Mouse (Mus musculus) left cerebral cortex, postnatal 14 days (tissue): ENCODE data around the gene Il25. TPM values are rescaled to one million over a fixed set of nuclear protein-coding genes. Genes with fewer than 3 reads are reported as not detected.
A peak's percentile ranks its signal among the peaks of the same experiment; 100 is the strongest.
"Not testable (repeated sequence)": the region's sequence is repeated elsewhere in the genome, so short reads cannot be mapped to it uniquely, and the experiment has no call there.

ENCODE experiments used
- DNase-seq, 2 experiments: peaks; one replicate each; pipeline ENCODE4 v3.0.0; 2021 to 2022; ENCODE audit warnings: low spot score in 2 of 2, mixed read lengths in 1 of 2
- intact Hi-C: fragments of 180-260 bp; cut with DNase I; formaldehyde crosslinking; loops from one replicate; pipeline ENCODE4 v1.15.1; 2025
- microRNA-seq, 2 experiments: library from miRNA; unstranded; fragments of <30 nt; microRNA quantifications; one replicate each; pipeline ENCODE4 v1.2.0; 2022
- total RNA-seq, 2 experiments: library from RNA; stranded (reverse); gene quantifications; 2 replicates each; pipeline ENCODE4 v1.2.3; 2021

Gene Il25
- total RNA-seq, 2 experiments from 2014 or later, result not detected

GRCm38 (mm10) chr14:54968344-54968743 is 35.8 kb downstream of the Il25 start:
- intact Hi-C loops, result no loop called here
- DNase-seq, result no peak

- DNase-seq, intact Hi-C loops: not testable (repeated sequence)
These were observed 40.3 kb downstream of the Il25 start for GRCm38 (mm10) chr14:54972786-54973185.

- DNase-seq, result peak; percentile 52 to 75
- intact Hi-C loops, result no loop called here
These were observed 41.7 kb downstream of the Il25 start for GRCm38 (mm10) chr14:54974068-54974791.

- intact Hi-C loops, result no loop called here
- DNase-seq, result no peak
These were observed 44.1 kb downstream of the Il25 start, which contains the start of gene Gm17428 for GRCm38 (mm10) chr14:54976633-54977032. Gene Gm17428 (plus strand): TSS chr14:54976933.

GRCm38 (mm10) chr14:54978664-54979063 is 46.2 kb downstream of the Il25 start:
- DNase-seq, result no peak

GRCm38 (mm10) chr14:54981934-54982333 is 49.4 kb downstream of the Il25 start:
- intact Hi-C loops, result no loop called here
- no peak for DNase-seq

More at GRCm38 (mm10) chr14:54978664-54979063, 46.2 kb downstream of the Il25 start:
- intact Hi-C loops, result no loop called here

Small RNA genes within 50 kb of the gene (microRNA-seq; reads per million reads assigned to microRNA genes)
- gene Mir208a (1.6 to 5.0 reads per million in 2 experiments), gene Mir208b (5.4 to 6.6 reads per million in 2 experiments)

Other genes starting within 250 kb of the Il25 start
- 10 to 100 TPM; 23.4 to 23.8 TPM for gene 1700123O20Rik, start 246.5 kb upstream of the Il25 start, total RNA-seq
- 100 to 1,000 TPM; 183 to 184 TPM for gene Acin1, start 245.8 kb upstream of the Il25 start, total RNA-seq
- not detected for gene Gm29776, start 233.9 kb upstream of the Il25 start, total RNA-seq
- gene Cebpe, start 220.5 kb upstream of the Il25 start, total RNA-seq, result not detected
- 10 to 100 TPM; 68.7 to 70.6 TPM for gene Slc7a8, start 150.7 kb upstream of the Il25 start, total RNA-seq
- gene Rnf212b, start 118.6 kb upstream of the Il25 start, total RNA-seq, result not detected
- gene Homez, start 61.7 kb upstream of the Il25 start, total RNA-seq, result 10 to 100 TPM; 11.5 to 16.7 TPM
- 10 to 100 TPM; 18.2 to 19.1 TPM for gene Ppp1r3e, start 55.1 kb upstream of the Il25 start, total RNA-seq
- 100 to 1,000 TPM; 104 to 105 TPM for gene Bcl2l2, start 49.3 kb upstream of the Il25 start, total RNA-seq
- 1 to 10 TPM in 1 of 2 experiments, under 1 TPM in 1; 0.40 to 2.1 TPM for gene Gm20521, start 49.3 kb upstream of the Il25 start, total RNA-seq
- gene Pabpn1, start 40.2 kb upstream of the Il25 start, total RNA-seq, result 100 to 1,000 TPM; 233 to 257 TPM
- 100 to 1,000 TPM; 630 to 690 TPM for gene Slc22a17, start 19.6 kb upstream of the Il25 start, total RNA-seq
- 1 to 10 TPM; 5.8 to 8.1 TPM for gene Efs, start 6.6 kb upstream of the Il25 start, total RNA-seq
- 10 to 100 TPM; 38.2 to 40.8 TPM for gene Cmtm5, start 3.6 kb downstream of the Il25 start, total RNA-seq
- 1 to 10 TPM; 2.7 to 3.7 TPM for gene Myh6, start 34.2 kb downstream of the Il25 start, total RNA-seq
- not detected for gene Gm17428, start 44.2 kb downstream of the Il25 start, total RNA-seq
- gene Myh7, start 61.9 kb downstream of the Il25 start, total RNA-seq, result 1 to 10 TPM; 5.6 to 7.8 TPM
- 10 to 100 TPM; 20.2 to 21.6 TPM for gene Ngdn, start 82.8 kb downstream of the Il25 start, total RNA-seq
- gene Zfhx2, start 159.6 kb downstream of the Il25 start, total RNA-seq, result 10 to 100 TPM; 37.2 to 37.9 TPM
- 10 to 100 TPM; 26.7 to 28.1 TPM for gene Thtpa, start 162.1 kb downstream of the Il25 start, total RNA-seq
- 10 to 100 TPM; 10.4 to 12.3 TPM for gene Ap1g2, start 173.9 kb downstream of the Il25 start, total RNA-seq
- gene Jph4, start 184.2 kb downstream of the Il25 start, total RNA-seq, result 100 to 1,000 TPM; 366 to 372 TPM